Mouse (Mus musculus): ENCODE results near the gene Dgke.

Gene Dgke

DNA sequence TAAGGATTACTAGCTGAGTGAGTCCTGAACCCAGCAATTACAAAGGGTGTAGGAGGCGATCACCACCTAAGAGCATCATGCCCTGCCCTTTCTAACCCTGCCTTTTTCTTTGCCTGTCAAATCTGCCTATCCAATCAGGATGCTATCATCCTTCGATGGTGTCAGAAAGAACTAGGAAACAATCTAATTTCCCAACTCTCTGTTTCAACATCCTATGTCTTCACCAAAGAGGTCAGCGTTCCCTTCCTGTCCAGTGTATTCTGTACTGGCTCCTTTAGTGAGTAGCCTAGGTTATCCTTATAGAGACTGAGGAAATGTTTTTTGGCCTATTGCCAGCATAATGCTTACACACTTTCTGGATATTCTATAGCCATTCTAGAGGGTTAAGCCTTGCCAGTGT lies 31.1 kb downstream of the Dgke start:
- DNase-seq (ENCODE audit: low spot score): no peak

GRCm38 (mm10) chr11:89034592-89034991 lies 32.1 kb downstream of the Dgke start:
- no peak for DNase-seq (ENCODE audit: low spot score)

- DNase-seq (ENCODE audit: low spot score): peak; percentile 39
Measured at GRCm38 (mm10) chr11:89031189-89031588, 35.5 kb downstream of the Dgke start.

GRCm38 (mm10) chr11:89030552-89030951 lies 36.1 kb downstream of the Dgke start:
- no peak for DNase-seq (ENCODE audit: low spot score)

DNA sequence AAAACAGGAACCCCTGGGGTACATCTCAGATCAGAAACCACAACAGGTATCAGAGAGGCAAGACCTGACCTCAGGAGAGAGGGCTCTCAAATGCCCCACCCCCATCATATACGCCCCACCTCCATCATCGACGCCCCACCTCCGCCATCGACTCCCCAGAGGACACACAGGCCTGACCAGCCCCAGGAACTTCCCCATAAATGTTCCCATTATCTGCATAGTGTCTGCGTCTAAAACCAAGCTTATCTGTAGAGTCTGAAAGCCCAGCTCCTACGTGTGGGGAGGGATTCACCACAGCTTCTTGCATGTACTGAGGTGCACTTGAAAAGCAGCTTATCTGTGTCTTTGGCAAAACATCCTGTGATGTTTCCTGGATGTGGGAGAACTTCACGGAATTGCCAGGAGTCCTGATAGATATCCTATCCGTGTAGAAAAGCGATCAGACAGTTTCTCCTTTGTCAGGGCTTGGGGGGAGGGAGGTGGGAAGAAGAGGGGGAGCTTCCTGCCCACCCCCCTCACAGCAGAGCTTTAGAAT lies 37.7 kb downstream of the Dgke start:
- DNase-seq (ENCODE audit: low spot score): no peak

- DNase-seq (ENCODE audit: low spot score): peak; percentile 24
Measured at GRCm38 (mm10) chr11:89027955-89028361, 38.7 kb downstream of the Dgke start.

DNA sequence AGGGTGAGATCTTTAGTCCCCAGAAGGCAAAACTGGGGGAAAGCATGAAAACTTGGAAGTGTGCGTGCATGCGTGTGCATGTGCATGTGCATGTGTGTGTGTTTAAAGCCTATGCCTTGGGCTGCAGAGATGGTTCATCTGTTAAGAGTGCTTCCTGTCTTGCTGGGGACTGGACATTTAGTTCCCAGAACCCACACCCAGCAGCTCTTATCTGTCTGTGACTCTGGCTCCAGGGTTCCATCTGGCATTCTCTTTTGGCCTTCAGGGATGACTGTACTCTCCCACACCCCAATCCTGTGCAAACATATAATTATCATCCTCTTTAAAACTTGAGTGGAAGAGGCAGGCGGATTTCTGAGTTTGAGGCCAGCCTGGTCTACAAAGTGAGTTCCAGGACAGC lies 40.5 kb downstream of the Dgke start:
- DNase-seq (ENCODE audit: low spot score): no peak

DNA sequence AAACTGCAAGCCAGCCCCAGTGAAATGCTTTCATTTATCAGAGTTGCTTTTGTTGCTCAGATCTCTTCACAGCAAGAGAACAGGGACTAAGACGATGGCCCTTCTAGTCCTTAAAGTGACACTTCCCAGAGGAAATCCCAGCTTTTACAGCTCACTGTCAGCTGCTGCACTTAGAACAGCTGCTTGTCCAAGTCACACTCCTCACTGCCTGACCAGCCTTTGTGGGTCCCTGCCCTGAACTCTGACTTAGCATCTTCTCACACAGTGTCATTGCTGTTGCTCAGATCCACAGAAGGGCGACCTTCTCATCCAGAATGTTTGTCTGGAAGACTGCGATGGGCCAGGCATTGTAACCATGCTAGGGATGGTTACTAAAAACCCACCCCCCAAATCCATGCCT lies 41.0 kb downstream of the Dgke start:
- DNase-seq (ENCODE audit: low spot score): peak; percentile 8

DNA sequence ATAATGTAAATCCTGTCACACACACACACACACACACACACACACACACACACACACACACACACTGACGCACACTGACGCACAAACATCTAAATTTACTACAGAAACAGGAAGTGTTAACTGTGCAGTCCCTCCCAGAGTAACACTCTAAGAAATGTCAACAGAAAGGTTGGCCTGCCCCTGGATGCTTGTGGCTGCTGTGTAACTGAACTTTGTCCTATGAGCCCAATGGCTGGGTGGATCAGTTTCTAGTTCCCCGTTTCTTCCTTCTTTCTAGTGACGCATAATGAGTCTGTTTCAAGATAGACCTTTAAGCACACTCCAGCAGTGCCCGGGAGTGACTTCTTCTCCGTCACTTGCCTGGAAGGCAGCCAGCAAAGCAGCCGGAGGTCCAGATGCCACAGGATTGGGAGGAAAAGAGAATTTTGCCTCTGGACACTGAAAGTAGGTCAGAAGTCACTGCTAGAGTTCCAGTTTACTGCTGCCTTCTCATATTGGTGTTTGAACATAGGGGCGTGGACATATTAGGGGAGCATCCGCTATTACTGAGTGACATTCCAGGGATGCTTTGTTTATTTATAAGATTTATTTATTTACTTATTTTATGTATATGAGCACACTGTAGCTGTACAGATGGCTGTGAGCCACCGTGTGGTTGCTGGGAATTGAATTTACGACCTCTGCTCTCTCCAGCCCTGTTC lies 42.3 kb downstream of the Dgke start:
- DNase-seq (ENCODE audit: low spot score): peak; percentile 99

GRCm38 (mm10) chr11:89023477-89023876 lies 43.2 kb downstream of the Dgke start:
- DNase-seq (ENCODE audit: low spot score): peak; percentile 52

DNA sequence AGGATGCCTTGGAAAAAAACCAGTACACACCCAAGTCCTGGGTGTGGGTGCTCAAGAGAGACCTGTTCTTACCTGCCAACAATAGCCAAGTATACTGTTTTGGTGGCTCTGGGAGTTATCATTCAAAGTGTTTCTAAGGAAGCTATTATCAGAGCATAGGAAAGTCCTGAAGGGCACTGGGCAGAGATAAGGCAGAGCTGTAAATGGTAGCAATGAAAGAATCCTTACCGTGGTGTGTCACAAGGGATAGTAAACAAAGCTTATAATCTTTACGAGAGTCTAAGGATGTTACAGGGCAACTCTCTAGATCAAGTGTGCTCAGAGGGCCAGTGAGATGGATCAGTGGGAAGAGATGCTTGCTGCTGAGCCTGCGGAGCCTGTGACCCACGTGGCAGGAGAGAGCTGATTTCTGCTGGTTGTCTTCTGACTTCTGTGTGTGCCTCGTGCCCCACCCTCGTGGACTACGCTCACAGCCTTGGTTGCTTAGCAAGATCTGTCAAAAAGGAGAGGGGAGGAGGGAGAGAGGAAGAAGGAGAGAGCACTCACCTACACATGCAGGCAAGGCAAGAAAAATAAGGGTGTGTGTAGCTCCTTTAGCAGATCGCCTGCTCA lies 44.4 kb downstream of the Dgke start:
- DNase-seq (ENCODE audit: low spot score): no peak

- DNase-seq (ENCODE audit: low spot score): no peak
Measured at GRCm38 (mm10) chr11:89021687-89022086, 45.0 kb downstream of the Dgke start.

GRCm38 (mm10) chr11:89020681-89021305 lies 45.9 kb downstream of the Dgke start:
- peak; percentile 29 for DNase-seq (ENCODE audit: low spot score)

DNA sequence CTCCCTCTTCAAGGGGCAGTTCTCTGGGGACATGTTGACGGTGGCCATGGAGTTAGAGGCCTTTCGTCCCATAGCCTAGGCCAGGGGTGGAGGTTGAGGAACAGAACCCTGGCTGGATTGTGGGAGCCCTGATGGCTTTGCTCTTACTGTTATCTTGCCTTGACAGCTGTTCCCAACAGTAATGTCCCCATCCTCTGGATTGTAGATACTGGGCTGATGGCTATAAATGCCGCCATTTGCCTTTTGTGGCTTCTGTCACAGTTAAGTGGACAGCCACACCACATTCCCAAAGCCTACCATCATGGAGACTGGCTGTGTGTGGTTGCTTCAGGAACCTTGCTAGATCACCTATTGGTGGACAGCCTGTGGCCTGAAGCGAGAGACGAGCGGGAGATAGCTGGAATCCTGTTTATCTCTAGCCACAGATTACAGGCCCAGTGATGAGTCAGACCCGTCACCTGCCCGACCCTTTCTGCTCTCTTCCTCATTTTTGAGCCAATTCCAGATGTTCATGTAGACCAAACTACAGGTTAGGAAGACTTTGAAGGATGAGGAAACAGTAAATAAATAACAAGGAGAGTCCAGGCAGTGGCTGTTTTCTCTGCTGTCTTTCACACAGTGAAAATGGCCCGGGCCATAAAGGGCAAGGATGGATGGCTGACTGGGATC lies 49.0 kb downstream of the Dgke start:
- DNase-seq (ENCODE audit: low spot score): no peak

GRCm38 (mm10) chr11:89012241-89012640 lies 54.4 kb downstream of the Dgke start:
- no peak for DNase-seq (ENCODE audit: low spot score)

- DNase-seq (ENCODE audit: low spot score): no peak
Measured at GRCm38 (mm10) chr11:89009496-89009895, 57.2 kb downstream of the Dgke start.

DNA sequence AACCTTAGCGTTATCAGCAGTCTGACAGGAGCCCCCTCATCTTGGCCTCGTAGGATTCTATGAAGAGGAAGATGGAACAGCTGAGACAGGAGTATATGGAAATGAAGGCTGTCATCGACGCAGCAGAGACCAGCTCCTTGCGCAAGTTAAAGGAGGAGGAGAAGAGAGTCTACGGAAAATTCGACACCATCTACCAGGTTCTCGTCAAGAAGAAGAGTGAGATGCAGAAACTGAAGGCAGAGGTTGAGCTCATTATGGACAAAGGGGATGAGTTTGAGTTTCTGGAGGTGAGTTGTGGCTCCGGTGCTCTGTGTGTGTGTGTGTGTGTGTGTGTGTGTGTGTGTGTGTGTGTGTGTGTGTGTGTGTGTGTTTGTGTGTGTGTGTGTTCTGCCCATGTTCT lies 57.6 kb downstream of the Dgke start:
- no peak for DNase-seq (ENCODE audit: low spot score)

GRCm38 (mm10) chr11:89007582-89007981 lies 59.1 kb downstream of the Dgke start:
- DNase-seq (ENCODE audit: low spot score): no peak

DNA sequence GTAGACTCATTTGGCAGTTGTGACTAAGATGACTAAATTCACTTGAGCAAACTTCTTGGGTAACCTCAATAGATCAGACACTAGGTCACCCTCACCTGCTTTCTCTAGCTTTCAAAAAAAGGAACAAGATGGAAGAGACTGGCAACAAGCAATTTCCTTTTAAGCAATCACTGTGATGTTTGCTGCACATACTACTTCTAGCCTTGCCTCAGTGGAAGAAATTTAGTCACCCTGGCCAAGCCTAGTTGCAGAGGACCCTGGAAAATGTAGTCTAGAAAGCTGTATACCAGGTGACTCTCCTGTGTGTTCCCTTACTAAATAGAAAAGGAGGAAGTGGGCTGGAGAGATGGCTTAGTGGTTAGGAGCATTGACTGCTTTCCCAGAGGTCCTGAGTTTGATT lies 60.2 kb downstream of the Dgke start:
- no peak for DNase-seq (ENCODE audit: low spot score)

GRCm38 (mm10) chr11:89005473-89005872 lies 61.2 kb downstream of the Dgke start:
- DNase-seq (ENCODE audit: low spot score): no peak

DNA sequence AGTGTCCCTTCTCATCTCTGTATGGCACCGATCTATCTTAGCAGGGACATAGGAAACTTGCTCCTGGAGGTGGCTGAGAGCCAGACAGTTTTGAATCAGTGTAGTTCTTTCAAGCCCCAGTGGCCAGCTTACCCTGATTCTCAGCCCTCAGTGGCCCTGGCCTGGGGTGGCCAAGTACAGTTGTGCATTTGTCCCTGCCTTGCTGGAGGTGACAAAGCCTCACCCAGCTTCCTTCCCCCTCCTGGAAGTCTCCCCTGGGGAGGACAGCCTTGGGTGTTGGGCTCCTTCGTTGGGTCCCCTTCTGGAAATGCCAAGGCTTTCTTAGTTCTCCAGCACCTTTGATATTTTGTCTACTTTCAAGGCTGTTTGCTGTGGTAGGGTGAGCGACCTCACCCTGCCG lies 62.9 kb downstream of the Dgke start:
- DNase-seq (ENCODE audit: low spot score): no peak

DNA sequence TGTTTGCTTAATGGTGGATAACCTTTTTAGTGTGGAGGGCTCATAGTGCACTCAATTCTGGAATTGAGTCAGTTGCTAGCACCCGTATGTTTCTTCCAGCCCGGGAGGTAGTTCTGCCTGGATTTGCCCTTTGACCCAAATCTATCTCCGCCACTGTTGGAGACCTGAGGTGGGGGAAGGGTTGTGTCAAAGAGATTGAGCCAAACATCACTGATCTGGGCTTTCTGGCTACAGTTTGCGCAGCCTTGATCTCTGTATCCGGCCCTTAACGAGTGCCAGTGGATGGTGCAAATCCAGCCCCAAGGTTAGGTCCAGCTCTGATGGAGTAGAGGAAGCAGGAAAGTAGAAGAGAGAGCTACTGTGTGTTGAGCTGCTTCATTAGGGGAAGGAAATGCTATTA lies 63.6 kb downstream of the Dgke start:
- DNase-seq (ENCODE audit: low spot score): peak; percentile 16

DNA sequence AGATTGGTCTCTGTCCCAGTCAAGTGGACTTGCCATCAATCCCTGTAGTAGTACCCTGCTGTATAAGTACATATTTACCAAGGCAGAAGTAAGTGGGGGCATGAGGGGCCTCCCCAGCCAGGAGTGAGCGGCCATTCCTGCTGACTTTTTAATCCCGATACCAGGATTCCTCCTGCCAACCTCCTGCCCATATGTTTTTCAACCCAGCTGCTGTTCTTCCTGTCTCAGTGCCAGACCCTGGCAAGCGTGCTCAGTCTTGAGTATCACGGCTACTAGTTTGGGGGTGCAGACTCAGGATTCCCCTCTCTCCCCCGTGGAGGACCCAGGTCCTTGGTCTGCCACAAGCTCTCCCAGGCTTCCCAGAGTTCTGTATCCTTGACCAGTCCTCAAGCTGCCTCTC lies 64.0 kb downstream of the Dgke start:
- peak; percentile 31 for DNase-seq (ENCODE audit: low spot score)

All from adipocyte (in vitro differentiated cells).